Mouse (Mus musculus) forebrain, embryonic 12.5 days (tissue): ENCODE measurements around the gene D5Ertd579e. TPM values are rescaled to one million over a fixed set of nuclear protein-coding genes. Genes with fewer than 3 reads are reported as not detected.

Source experiments
- ATAC-seq: fragments of 200-750 bp; cut with Nextera tagmentation; 2 replicates; pipeline ENCODE4 v1.8.0; 2017; ENCODE audit warnings: moderate TSS enrichment; ENCODE audit not compliant: low FRiP score
- H3K27ac ChIP-seq: fragments of 300-500 bp; sonication (generic); 2 replicates; pipeline ENCODE4 v1.5.1; 2016; ENCODE audit warnings: mild to moderate bottlenecking
- H3K27me3 ChIP-seq: fragments of 300-500 bp; sonication (generic); 2 replicates; pipeline ENCODE4 v1.6.1; 2016; ENCODE audit warnings: mild to moderate bottlenecking
- H3K36me3 ChIP-seq: fragments of 300-500 bp; sonication (generic); replicated peaks from 2 replicates; pipeline ENCODE4 v1.6.1; 2016; ENCODE audit warnings: mild to moderate bottlenecking
- H3K4me1 ChIP-seq: fragments of 300-500 bp; sonication (generic); 2 replicates; pipeline ENCODE4 v1.6.1; 2016
- H3K4me2 ChIP-seq: fragments of 300-500 bp; sonication (generic); 2 replicates; pipeline ENCODE4 v1.6.1; 2016; ENCODE audit warnings: mild to moderate bottlenecking, moderate library complexity
- H3K4me3 ChIP-seq: fragments of 300-500 bp; sonication (generic); replicated peaks from 2 replicates; pipeline ENCODE4 v1.5.1; 2016; ENCODE audit warnings: mild to moderate bottlenecking
- H3K9ac ChIP-seq: fragments of 300-500 bp; sonication (generic); 2 replicates; pipeline ENCODE4 v1.6.1; 2016; ENCODE audit warnings: mild to moderate bottlenecking
- H3K9me3 ChIP-seq: fragments of 300-500 bp; sonication (generic); 2 replicates; pipeline ENCODE4 v1.6.1; 2016
- WGBS: fragments of 180-500 bp; shearing (Covaris S2); methylation state at CpG from one replicate; pipeline ENCODE4 v1.1.7; 2016; 5-methylcytosine and 5-hydroxymethylcytosine counted together
- polyA plus RNA-seq: library from polyadenylated mRNA; unstranded; fragments of >200 nt; fragmentation: Nextera tagmentation; extraction: Ambion mirVana; gene quantifications from 2 replicates; pipeline ENCODE4 v1.2.1, GENCODE M21; 2016

D5Ertd579e gene
- polyA plus RNA-seq, 1 experiment from 2014 or later, result 46.6 TPM

DNA sequence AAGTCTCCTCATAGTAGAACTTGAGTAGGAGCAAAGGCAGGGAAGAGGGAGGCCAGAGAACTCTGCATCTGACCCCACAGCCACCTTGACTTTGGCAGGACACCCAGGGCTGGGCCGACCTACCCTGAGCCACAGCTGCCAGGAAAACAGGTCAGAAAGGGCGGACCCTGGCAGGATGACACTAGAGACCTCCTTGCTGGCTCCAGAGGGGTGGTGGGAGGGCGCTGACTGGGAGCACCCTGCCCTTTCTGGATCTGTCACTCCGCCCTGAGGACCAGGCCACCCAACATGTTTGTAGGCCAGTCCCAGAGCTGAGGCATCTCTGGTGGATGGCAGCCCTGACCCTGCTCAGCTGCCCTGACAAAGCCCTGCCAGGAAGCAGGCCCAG, 33.3 kb upstream of the D5Ertd579e start:
- no peaks in the 10 kb centered on the region for H3K4me1 ChIP-seq
- H3K4me2 ChIP-seq, result no peak overlapping the region
- H3K9ac ChIP-seq, result no peak overlapping the region
- no peak overlapping the region for H3K27ac ChIP-seq
- WGBS, result 86% methylated on average over 4 of the region's 4 CpGs
- H3K9me3 ChIP-seq, result no peaks in the 10 kb centered on the region
- ATAC-seq, result no peak
- 0 out of 2 replicates have a peak, but pooled peaks cover 3% of the 10 kb centered on the region for H3K27me3 ChIP-seq
- H3K36me3 ChIP-seq, result no peaks in the 10 kb centered on the region
- no peak overlapping the region for H3K4me3 ChIP-seq

GRCm38 (mm10) chr5:36728403-36729085, 32.7 kb upstream of the D5Ertd579e start:
- no peak overlapping the region for H3K9ac ChIP-seq
- H3K27ac ChIP-seq, result no peak overlapping the region
- WGBS, result 80% methylated on average over 8 of the region's 8 CpGs
- no peak for ATAC-seq
- no peaks in the 10 kb centered on the region for H3K4me1 ChIP-seq
- no peak overlapping the region for H3K4me2 ChIP-seq
- no peaks in the 10 kb centered on the region for H3K9me3 ChIP-seq
- H3K36me3 ChIP-seq, result no peaks in the 10 kb centered on the region
- H3K4me3 ChIP-seq, result no peak overlapping the region
- 0 out of 2 replicates have a peak, but pooled peaks cover 3% of the 10 kb centered on the region for H3K27me3 ChIP-seq

DNA sequence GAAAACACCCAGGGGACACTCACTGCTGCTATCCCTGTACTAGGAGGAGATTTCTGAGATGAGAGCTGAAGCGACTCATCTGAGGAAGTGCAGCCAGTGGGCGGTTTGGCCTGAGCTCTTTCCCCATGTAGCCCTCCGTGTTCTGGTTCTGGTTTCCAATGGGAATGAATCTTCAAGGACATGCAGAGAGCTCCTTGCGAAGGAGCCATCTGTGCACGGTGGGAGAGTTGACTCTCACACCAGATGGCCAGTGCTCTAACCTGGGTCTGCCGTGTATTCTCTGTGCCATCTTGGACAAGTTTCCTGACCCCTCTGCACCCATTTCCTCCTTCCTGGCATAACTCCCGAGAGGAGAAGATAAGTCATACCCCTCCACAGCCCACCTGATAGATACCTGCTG, 32.0 kb upstream of the D5Ertd579e start:
- Histone ChIP-seq H3K27ac (no peak overlapping the region), H3K27me3 (no peaks in the 10 kb centered on the region), H3K4me3 (no peak overlapping the region), H3K9ac (no peak overlapping the region), H3K4me2 (no peak overlapping the region), H3K9me3 (no peaks in the 10 kb centered on the region), H3K36me3 (no peaks in the 10 kb centered on the region), H3K4me1 (no peaks in the 10 kb centered on the region)
- ATAC-seq, result no peak
- WGBS, result 81% methylated on average over 7 of the region's 7 CpGs

DNA sequence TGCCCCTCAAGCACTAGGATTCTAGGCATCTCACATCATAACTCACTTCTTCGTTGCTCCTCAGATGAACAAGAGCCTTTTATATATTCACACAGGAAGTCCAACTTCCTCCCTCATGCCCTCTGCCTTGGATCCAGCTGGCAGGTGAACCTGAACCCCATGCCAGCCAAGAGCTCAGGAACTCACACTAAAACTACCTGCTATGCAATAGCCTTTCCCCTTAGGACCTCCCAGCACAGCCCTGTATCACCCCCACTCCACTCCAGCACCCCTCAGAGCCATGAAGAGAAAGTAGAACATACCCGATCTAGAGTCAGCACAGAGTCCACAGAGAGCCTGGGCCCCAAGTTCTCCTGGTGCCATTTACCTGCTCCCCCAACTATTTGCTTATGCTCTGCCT, 31.3 kb upstream of the D5Ertd579e start:
- WGBS, result 85% methylated on average over 2 of the region's 2 CpGs
- no peak for ATAC-seq
- no peak overlapping the region for H3K27ac ChIP-seq

GRCm38 (mm10) chr5:36726387-36726801, 30.6 kb upstream of the D5Ertd579e start:
- H3K27ac ChIP-seq, result no peak overlapping the region
- WGBS, result 73% methylated on average over 9 of the region's 9 CpGs
- no peaks in the 10 kb centered on the region for H3K9me3 ChIP-seq
- no peak overlapping the region for H3K4me3 ChIP-seq
- H3K4me1 ChIP-seq, result no peaks in the 10 kb centered on the region
- H3K27me3 ChIP-seq, result no peaks in the 10 kb centered on the region
- no peak overlapping the region for H3K9ac ChIP-seq
- no peak for ATAC-seq
- no peaks in the 10 kb centered on the region for H3K36me3 ChIP-seq
- no peak overlapping the region for H3K4me2 ChIP-seq

More for the DNA sequence above, 31.3 kb upstream of the D5Ertd579e start:
- Histone ChIP-seq H3K9ac (no peak overlapping the region), H3K36me3 (no peaks in the 10 kb centered on the region), H3K27me3 (no peaks in the 10 kb centered on the region), H3K4me3 (no peak overlapping the region), H3K4me1 (no peaks in the 10 kb centered on the region), H3K9me3 (no peaks in the 10 kb centered on the region), H3K4me2 (no peak overlapping the region)

GRCm38 (mm10) chr5:36725861-36726260, 30.0 kb upstream of the D5Ertd579e start:
- WGBS, result 73% methylated on average over 12 of the region's 12 CpGs
- no peak for ATAC-seq

GRCm38 (mm10) chr5:36724274-36724673, 28.4 kb upstream of the D5Ertd579e start:
- H3K9me3 ChIP-seq, result no peaks in the 10 kb centered on the region
- no peaks in the 10 kb centered on the region for H3K27me3 ChIP-seq
- H3K36me3 ChIP-seq, result no peaks in the 10 kb centered on the region
- H3K27ac ChIP-seq, result no peak overlapping the region
- no peak for ATAC-seq
- no peaks in the 10 kb centered on the region for H3K4me1 ChIP-seq
- WGBS, result 79% methylated on average over 7 of the region's 7 CpGs
- H3K4me3 ChIP-seq, result no peak overlapping the region
- H3K4me2 ChIP-seq, result no peak overlapping the region
- no peak overlapping the region for H3K9ac ChIP-seq

More at GRCm38 (mm10) chr5:36725861-36726260, 30.0 kb upstream of the D5Ertd579e start:
- no peaks in the 10 kb centered on the region for H3K36me3 ChIP-seq
- no peak overlapping the region for H3K9ac ChIP-seq
- H3K4me2 ChIP-seq, result no peak overlapping the region
- H3K9me3 ChIP-seq, result no peaks in the 10 kb centered on the region
- no peak overlapping the region for H3K27ac ChIP-seq
- no peaks in the 10 kb centered on the region for H3K27me3 ChIP-seq
- no peaks in the 10 kb centered on the region for H3K4me1 ChIP-seq
- no peak overlapping the region for H3K4me3 ChIP-seq

- Histone ChIP-seq H3K9ac (no peak overlapping the region), H3K27ac (no peak overlapping the region), H3K27me3 (no peaks in the 10 kb centered on the region), H3K4me2 (no peak overlapping the region), H3K9me3 (no peaks in the 10 kb centered on the region), H3K36me3 (no peaks in the 10 kb centered on the region), H3K4me3 (no peak overlapping the region), H3K4me1 (no peaks in the 10 kb centered on the region)
- no peak for ATAC-seq
- WGBS, result 75% methylated on average over 9 of the region's 9 CpGs
Observed at GRCm38 (mm10) chr5:36723356-36723755, 27.5 kb upstream of the D5Ertd579e start.

DNA sequence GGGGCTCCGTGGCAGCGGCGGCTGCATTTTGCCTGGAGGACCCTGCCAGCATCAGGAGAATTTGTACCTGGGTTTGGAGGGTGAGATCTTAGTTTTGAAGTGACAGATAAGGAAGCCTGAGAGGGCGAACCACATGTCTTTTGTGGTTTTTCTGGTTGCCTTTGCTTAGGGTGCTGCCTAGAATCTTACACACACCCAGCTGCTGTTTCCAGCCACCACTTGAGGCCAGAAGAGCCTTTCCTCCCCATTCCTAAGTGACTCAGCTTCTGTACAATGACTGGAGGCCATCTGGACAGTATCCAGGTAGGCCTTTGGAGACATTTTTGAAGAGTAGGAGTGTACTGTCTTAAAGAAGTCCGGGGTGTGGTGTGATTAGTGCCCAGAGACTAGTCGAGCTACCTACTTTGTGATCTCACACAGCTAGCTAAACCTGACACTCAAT, 26.6 kb upstream of the D5Ertd579e start:
- ATAC-seq, result no peak
- Histone ChIP-seq H3K27ac (no peak overlapping the region), H3K9me3 (no peaks in the 10 kb centered on the region), H3K36me3 (no peaks in the 10 kb centered on the region), H3K4me2 (no peak overlapping the region), H3K9ac (no peak overlapping the region), H3K27me3 (no peaks in the 10 kb centered on the region), H3K4me1 (no peaks in the 10 kb centered on the region), H3K4me3 (no peak overlapping the region)
- 87% methylated on average over 6 of the region's 6 CpGs for WGBS

GRCm38 (mm10) chr5:36720710-36721375, 25.0 kb upstream of the D5Ertd579e start:
- H3K4me1 ChIP-seq, result no peaks in the 10 kb centered on the region
- no peaks in the 10 kb centered on the region for H3K27me3 ChIP-seq
- no peak overlapping the region for H3K4me2 ChIP-seq
- no peak overlapping the region for H3K27ac ChIP-seq
- no peaks in the 10 kb centered on the region for H3K36me3 ChIP-seq
- H3K4me3 ChIP-seq, result no peak overlapping the region
- H3K9ac ChIP-seq, result no peak overlapping the region
- WGBS, result 81% methylated on average over 5 of the region's 5 CpGs
- H3K9me3 ChIP-seq, result no peaks in the 10 kb centered on the region
- no peak for ATAC-seq

DNA sequence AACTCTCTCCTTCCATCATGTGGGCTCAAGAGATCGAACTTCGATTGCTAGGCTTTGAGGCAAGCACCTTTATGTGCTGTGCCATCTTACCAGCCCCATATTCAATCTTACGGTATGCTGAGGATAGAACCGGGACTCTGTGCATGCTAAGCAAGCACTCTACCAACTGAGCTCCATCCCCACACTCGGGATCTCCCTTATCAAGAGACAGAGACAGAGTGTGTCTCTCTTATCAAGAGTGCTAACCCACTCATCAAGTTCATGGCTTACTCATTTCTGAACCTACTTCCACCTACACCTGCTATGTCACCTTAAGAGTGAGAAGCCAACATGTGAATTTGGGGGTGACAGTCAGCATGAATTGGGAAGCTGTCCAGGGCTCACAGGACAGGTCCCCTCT, 24.4 kb upstream of the D5Ertd579e start:
- no peak overlapping the region for H3K9ac ChIP-seq
- H3K27ac ChIP-seq, result no peak overlapping the region
- WGBS, result 86% methylated on average over 5 of the region's 5 CpGs
- H3K4me3 ChIP-seq, result no peak overlapping the region
- H3K4me2 ChIP-seq, result no peak overlapping the region
- H3K9me3 ChIP-seq, result no peaks in the 10 kb centered on the region
- H3K36me3 ChIP-seq, result no peaks in the 10 kb centered on the region
- no peaks in the 10 kb centered on the region for H3K27me3 ChIP-seq
- H3K4me1 ChIP-seq, result no peaks in the 10 kb centered on the region
- no peak for ATAC-seq

DNA sequence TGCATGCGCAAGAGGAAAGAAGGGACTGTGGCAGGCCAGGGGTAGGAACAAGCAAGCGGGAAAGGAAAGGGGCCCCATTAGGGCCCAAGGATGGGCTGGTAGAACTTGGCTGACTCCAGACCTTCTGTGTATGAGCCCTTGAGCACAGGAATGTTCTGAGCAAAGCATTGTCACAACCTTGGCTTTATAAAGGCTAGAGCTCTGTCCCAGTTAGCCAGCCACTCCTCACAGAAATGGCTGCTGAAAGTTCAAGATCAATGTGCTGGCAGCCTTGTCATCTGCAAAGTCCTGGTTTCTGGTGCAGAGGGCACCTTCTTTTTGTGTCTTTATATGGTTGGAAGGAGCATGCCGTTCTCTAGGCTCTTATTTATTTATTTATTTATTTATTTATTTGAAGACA, 23.8 kb upstream of the D5Ertd579e start:
- Histone ChIP-seq H3K36me3 (no peaks in the 10 kb centered on the region), H3K27ac (no peak overlapping the region), H3K4me2 (no peak overlapping the region), H3K27me3 (no peaks in the 10 kb centered on the region), H3K4me1 (no peaks in the 10 kb centered on the region), H3K9ac (no peak overlapping the region), H3K9me3 (no peaks in the 10 kb centered on the region), H3K4me3 (no peak overlapping the region)
- no peak for ATAC-seq
- WGBS, result 87% methylated on average over 3 of the region's 3 CpGs

DNA sequence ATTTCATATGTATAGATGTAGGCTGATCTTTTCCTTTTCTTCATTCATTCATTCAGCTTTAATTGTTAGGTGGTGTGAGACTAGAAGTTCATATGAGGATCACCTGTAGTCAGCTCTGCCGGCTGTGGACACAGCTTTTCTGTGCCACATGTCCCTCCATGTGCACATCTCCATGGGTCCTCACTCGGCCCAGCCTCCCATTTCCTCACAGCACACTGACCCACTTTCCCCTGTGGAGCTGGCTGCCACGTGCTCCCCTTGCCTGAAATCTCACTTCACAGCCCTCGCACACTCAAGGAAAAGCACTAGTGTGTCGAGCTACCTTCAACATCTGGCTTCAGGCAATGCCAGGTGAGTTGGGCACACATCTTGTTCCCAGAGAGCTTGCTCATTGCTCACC, 23.3 kb upstream of the D5Ertd579e start:
- Histone ChIP-seq H3K27ac (no peak overlapping the region), H3K9ac (no peak overlapping the region), H3K4me3 (no peak overlapping the region), H3K9me3 (no peaks in the 10 kb centered on the region), H3K36me3 (no peaks in the 10 kb centered on the region), H3K4me1 (no peaks in the 10 kb centered on the region), H3K4me2 (no peak overlapping the region), H3K27me3 (no peaks in the 10 kb centered on the region)
- no peak for ATAC-seq
- WGBS, result 80% methylated on average over 5 of the region's 5 CpGs
